Mouse (Mus musculus) myocyte (in vitro differentiated cells): ENCODE measurements at regions not wholly inside any gene's neighbourhood (a gene's known extent, or its start where the extent isn't known, plus 50 kb on each side); places are given as distances from the start of the nearest gene placed in this dataset.

Experiments
- CEBPB ChIP-seq: IDR thresholded peaks from 2 replicates; pipeline ENCODE4 v1.6.1; 2011; ENCODE audit warnings: mild to moderate bottlenecking, moderate library complexity; ENCODE audit not compliant: poor library complexity, insufficient read depth, severe bottlenecking
- E2F4 ChIP-seq: IDR thresholded peaks from one replicate; pipeline ENCODE4 v1.6.1; 2011; ENCODE audit warnings: mild to moderate bottlenecking, control low read depth, moderate library complexity; ENCODE audit not compliant: insufficient read depth
- MAX ChIP-seq: IDR thresholded peaks from one replicate; pipeline ENCODE4 v1.6.1; 2011; ENCODE audit warnings: low read depth, mild to moderate bottlenecking, control low read depth
- MYOD1 ChIP-seq, 3 experiments: IDR thresholded peaks; one replicate each; pipeline ENCODE4 v1.6.1; 2011; ENCODE audit warnings: control low read depth in 2 of 3, low read depth in 2 of 3, mild to moderate bottlenecking in 2 of 3, moderate library complexity in 1 of 3; ENCODE audit not compliant: insufficient read length in 2 of 3, control insufficient read depth in 1 of 3
- MYOG ChIP-seq, 3 experiments: IDR thresholded peaks; one replicate each; pipeline ENCODE4 v1.6.1; 2011; ENCODE audit warnings: control low read depth in 2 of 3, low read depth in 2 of 3, mild to moderate bottlenecking in 2 of 3; ENCODE audit not compliant: insufficient read length in 2 of 3, control insufficient read depth in 1 of 3, insufficient read depth in 1 of 3
- POLR2A ChIP-seq: IDR thresholded peaks from one replicate; pipeline ENCODE4 v1.6.1; 2011; ENCODE audit warnings: low read depth, mild to moderate bottlenecking, control low read depth, moderate library complexity; ENCODE audit not compliant: insufficient read length
- SRF ChIP-seq: IDR thresholded peaks from one replicate; pipeline ENCODE4 v1.6.1; 2011; ENCODE audit warnings: low read depth; ENCODE audit not compliant: control insufficient read depth, insufficient read length
- USF1 ChIP-seq: IDR thresholded peaks from one replicate; pipeline ENCODE4 v1.6.1; 2011; ENCODE audit warnings: low read depth, mild to moderate bottlenecking, control low read depth, moderate library complexity

GRCm38 (mm10) chr13:99815786-99816185, 85.1 kb downstream of the Cartpt start:
- TF ChIP-seq MAX (no peak), MYOG (IDR thresholded peaks at IDR 0.05; ENCODE audit: control insufficient read depth in 1 of 3, insufficient read depth in 1 of 3, insufficient read length in 2 of 3, low read depth in 2 of 3) (no peak), MYOD1 (IDR thresholded peaks at IDR 0.05; ENCODE audit: control insufficient read depth in 1 of 3, insufficient read length in 2 of 3, low read depth in 2 of 3) (no peak), SRF (no peak), USF1 (no peak), CEBPB (no peak), POLR2A (no peak), E2F4 (no peak)
